Mouse (Mus musculus): ENCODE results near the gene Slc25a51. TPM values are rescaled to one million over a fixed set of nuclear protein-coding genes. Genes with fewer than 3 reads are reported as not detected.

The Slc25a51 gene
- polyA plus RNA-seq, 1 experiment, result 98.9 TPM

- H3K4me3 ChIP-seq (ENCODE audit: insufficient read depth, low read length), result no peak overlapping the region
- H3K4me1 ChIP-seq (ENCODE audit: control insufficient read depth, insufficient read depth, low read length), result 0 out of 2 replicates have a peak, but pooled peaks cover 2% of the 10 kb centered on the region
- TF ChIP-seq CTCF (IDR thresholded peaks at IDR 0.05; ENCODE audit: extremely low read depth, insufficient read depth, low read length) (no peak), POLR2A (IDR thresholded peaks at IDR 0.05; ENCODE audit: extremely low read depth, insufficient read depth, low read length) (no peak)
These were observed 36.2 kb upstream of the Slc25a51 start for GRCm38 (mm10) chr4:45444813-45445212.

DNA sequence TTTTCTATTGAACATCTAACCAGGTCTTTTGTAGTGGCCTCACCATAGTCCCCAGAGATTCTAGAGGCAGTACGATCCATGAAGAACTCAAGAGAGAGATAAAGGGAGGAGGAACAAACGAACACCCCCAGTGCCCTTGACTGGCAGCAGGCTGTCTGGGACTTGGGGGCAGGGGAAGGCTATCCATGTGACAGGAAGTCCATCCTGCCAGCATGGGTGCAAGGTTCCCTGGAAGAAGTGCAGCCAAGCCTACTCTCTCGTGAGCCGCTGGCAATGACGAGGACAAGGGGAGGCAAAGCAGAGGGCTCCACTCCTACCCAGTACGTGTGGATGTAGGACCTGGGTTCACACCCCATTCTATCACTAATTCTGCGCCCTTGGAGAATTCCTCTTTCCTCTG, 35.1 kb upstream of the Slc25a51 start:
- Histone ChIP-seq H3K4me3 (ENCODE audit: insufficient read depth, low read length) (no peak overlapping the region), H3K27ac (ENCODE audit: insufficient read depth, low read length) (no peak overlapping the region), H3K4me1 (ENCODE audit: control insufficient read depth, insufficient read depth, low read length) (0 out of 2 replicates have a peak, but pooled peaks cover under 1% of the 10 kb centered on the region)
- TF ChIP-seq CTCF (IDR thresholded peaks at IDR 0.05; ENCODE audit: extremely low read depth, insufficient read depth, low read length) (no peak), POLR2A (IDR thresholded peaks at IDR 0.05; ENCODE audit: extremely low read depth, insufficient read depth, low read length) (no peak)

More at GRCm38 (mm10) chr4:45444813-45445212, 36.2 kb upstream of the Slc25a51 start:
- no peak overlapping the region for H3K27ac ChIP-seq (ENCODE audit: insufficient read depth, low read length)

DNA sequence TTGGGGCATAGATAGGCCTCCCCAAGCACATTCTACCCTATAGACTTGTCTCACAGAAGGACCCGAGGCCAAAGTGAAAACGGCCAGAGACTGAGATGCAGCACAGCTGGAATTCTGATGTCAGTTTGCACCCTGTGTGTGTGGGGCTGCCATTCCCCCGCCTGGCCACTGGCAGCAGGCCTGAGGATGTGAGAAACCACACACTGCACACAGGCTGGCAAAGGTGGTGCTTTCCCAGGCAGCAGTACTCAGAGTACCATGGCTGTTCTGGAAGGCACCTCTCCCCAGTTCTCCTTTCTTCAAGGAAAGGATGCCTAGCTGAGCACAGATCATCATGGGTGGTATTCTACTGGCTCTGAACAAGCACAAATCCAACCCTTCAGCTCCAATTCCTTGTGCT, 33.7 kb upstream of the Slc25a51 start:
- Histone ChIP-seq H3K4me3 (ENCODE audit: insufficient read depth, low read length) (no peak overlapping the region), H3K27ac (ENCODE audit: insufficient read depth, low read length) (no peak overlapping the region), H3K4me1 (ENCODE audit: control insufficient read depth, insufficient read depth, low read length) (no peaks in the 10 kb centered on the region)
- TF ChIP-seq CTCF (IDR thresholded peaks at IDR 0.05; ENCODE audit: extremely low read depth, insufficient read depth, low read length) (0 out of 2 replicates have a peak, but pooled peaks have one; percentile 17), POLR2A (IDR thresholded peaks at IDR 0.05; ENCODE audit: extremely low read depth, insufficient read depth, low read length) (no peak)

- H3K4me3 ChIP-seq (ENCODE audit: insufficient read depth, low read length), result no peak overlapping the region
- no peak overlapping the region for H3K27ac ChIP-seq (ENCODE audit: insufficient read depth, low read length)
- TF ChIP-seq CTCF (IDR thresholded peaks at IDR 0.05; ENCODE audit: extremely low read depth, insufficient read depth, low read length) (no peak), POLR2A (IDR thresholded peaks at IDR 0.05; ENCODE audit: extremely low read depth, insufficient read depth, low read length) (no peak)
- no peaks in the 10 kb centered on the region for H3K4me1 ChIP-seq (ENCODE audit: control insufficient read depth, insufficient read depth, low read length)
These were observed 33.2 kb upstream of the Slc25a51 start for GRCm38 (mm10) chr4:45441778-45442177.

- H3K4me3 ChIP-seq (ENCODE audit: insufficient read depth, low read length), result no peak overlapping the region
- no peaks in the 10 kb centered on the region for H3K4me1 ChIP-seq (ENCODE audit: control insufficient read depth, insufficient read depth, low read length)
- H3K27ac ChIP-seq (ENCODE audit: insufficient read depth, low read length), result no peak overlapping the region
These were observed 30.7 kb upstream of the Slc25a51 start for GRCm38 (mm10) chr4:45439281-45439680.

GRCm38 (mm10) chr4:45437010-45437409, 28.4 kb upstream of the Slc25a51 start:
- no peak overlapping the region for H3K27ac ChIP-seq (ENCODE audit: insufficient read depth, low read length)
- H3K4me3 ChIP-seq (ENCODE audit: insufficient read depth, low read length), result no peak overlapping the region
- no peak for TF ChIP-seq POLR2A (IDR thresholded peaks at IDR 0.05; ENCODE audit: extremely low read depth, insufficient read depth, low read length)
- TF ChIP-seq CTCF (IDR thresholded peaks at IDR 0.05; ENCODE audit: extremely low read depth, insufficient read depth, low read length), result no peak
- no peaks in the 10 kb centered on the region for H3K4me1 ChIP-seq (ENCODE audit: control insufficient read depth, insufficient read depth, low read length)

More at GRCm38 (mm10) chr4:45439281-45439680, 30.7 kb upstream of the Slc25a51 start:
- TF ChIP-seq CTCF (IDR thresholded peaks at IDR 0.05; ENCODE audit: extremely low read depth, insufficient read depth, low read length), result no peak
- no peak for TF ChIP-seq POLR2A (IDR thresholded peaks at IDR 0.05; ENCODE audit: extremely low read depth, insufficient read depth, low read length)

DNA sequence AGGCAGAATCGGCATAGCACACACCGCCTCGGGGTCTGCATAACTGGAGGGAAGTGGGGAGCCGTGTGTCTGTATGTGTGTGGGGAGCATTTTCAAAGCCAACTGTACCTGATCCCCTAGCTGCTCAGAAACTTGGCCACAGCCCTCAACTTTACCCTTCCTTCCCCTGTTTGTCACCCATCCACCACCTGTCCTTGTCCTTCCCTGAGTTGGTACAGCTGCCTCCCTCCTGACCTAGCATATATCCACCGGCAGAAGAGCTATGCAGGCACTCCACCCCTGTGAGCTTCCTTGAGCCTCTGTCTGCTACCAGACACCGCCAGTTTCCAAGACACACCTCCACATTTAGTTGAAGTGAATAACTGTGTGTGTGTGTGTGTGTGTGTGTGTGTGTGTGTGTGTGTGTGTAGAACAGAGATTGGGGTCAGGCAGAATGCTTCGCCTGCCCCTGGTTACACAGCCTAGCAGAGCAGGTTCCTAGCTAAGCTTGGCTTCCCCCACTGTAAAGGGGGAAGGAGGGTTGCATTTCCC, 27.9 kb upstream of the Slc25a51 start:
- no peaks in the 10 kb centered on the region for H3K4me1 ChIP-seq (ENCODE audit: control insufficient read depth, insufficient read depth, low read length)

DNA sequence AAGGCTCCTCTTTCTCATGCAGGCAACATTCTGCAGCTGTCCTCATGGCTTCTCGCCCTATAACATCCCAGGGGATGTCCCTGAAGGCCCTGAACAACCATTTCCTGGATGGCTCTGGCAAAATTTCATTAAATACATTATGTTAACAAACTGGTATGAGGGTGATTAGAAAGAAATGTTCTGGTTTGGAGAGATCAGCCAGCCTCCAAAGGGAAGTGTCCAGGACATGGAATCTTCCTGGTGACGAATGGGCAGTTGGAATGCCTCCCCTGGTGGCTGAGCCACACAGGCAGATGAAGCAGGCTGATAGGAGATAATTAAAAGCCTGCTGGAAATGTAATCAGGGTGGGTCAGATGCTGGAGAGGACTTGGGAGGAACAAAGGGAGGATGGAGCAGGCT, 27.3 kb upstream of the Slc25a51 start:
- Histone ChIP-seq H3K4me1 (ENCODE audit: control insufficient read depth, insufficient read depth, low read length) (no peaks in the 10 kb centered on the region), H3K4me3 (ENCODE audit: insufficient read depth, low read length) (no peak overlapping the region), H3K27ac (ENCODE audit: insufficient read depth, low read length) (no peak overlapping the region)
- no peak for TF ChIP-seq POLR2A (IDR thresholded peaks at IDR 0.05; ENCODE audit: extremely low read depth, insufficient read depth, low read length)
- no peak for TF ChIP-seq CTCF (IDR thresholded peaks at IDR 0.05; ENCODE audit: extremely low read depth, insufficient read depth, low read length)

More for the DNA sequence above, 27.9 kb upstream of the Slc25a51 start:
- TF ChIP-seq POLR2A (IDR thresholded peaks at IDR 0.05; ENCODE audit: extremely low read depth, insufficient read depth, low read length) (no peak), CTCF (IDR thresholded peaks at IDR 0.05; ENCODE audit: extremely low read depth, insufficient read depth, low read length) (no peak)
- Histone ChIP-seq H3K4me3 (ENCODE audit: insufficient read depth, low read length) (no peak overlapping the region), H3K27ac (ENCODE audit: insufficient read depth, low read length) (no peak overlapping the region)

GRCm38 (mm10) chr4:45434681-45435080, 26.1 kb upstream of the Slc25a51 start:
- Histone ChIP-seq H3K27ac (ENCODE audit: insufficient read depth, low read length) (no peak overlapping the region), H3K4me3 (ENCODE audit: insufficient read depth, low read length) (no peak overlapping the region), H3K4me1 (ENCODE audit: control insufficient read depth, insufficient read depth, low read length) (no peaks in the 10 kb centered on the region)
- TF ChIP-seq CTCF (IDR thresholded peaks at IDR 0.05; ENCODE audit: extremely low read depth, insufficient read depth, low read length), result no peak
- TF ChIP-seq POLR2A (IDR thresholded peaks at IDR 0.05; ENCODE audit: extremely low read depth, insufficient read depth, low read length), result no peak

DNA sequence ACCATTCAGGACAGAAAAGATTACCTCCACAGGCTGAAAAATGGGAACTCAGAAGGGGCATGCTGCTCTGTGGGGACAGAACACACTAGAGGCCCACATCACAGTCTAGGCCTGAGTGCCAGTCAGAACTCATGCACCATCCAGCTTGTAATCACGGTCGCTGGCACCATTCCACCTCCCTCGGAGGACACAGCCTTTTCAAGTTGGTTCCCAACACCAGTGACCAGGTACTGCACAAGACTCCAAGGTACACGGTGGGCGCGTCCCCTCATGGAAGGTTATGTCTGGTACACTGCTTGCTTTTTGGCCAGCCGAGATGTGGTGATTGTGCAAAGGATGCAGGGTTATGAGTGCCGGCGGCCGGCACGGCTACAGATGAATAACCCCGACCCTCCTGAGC, 25.5 kb upstream of the Slc25a51 start:
- H3K4me1 ChIP-seq (ENCODE audit: control insufficient read depth, insufficient read depth, low read length), result no peaks in the 10 kb centered on the region
- H3K4me3 ChIP-seq (ENCODE audit: insufficient read depth, low read length), result no peak overlapping the region
- TF ChIP-seq POLR2A (IDR thresholded peaks at IDR 0.05; ENCODE audit: extremely low read depth, insufficient read depth, low read length) (no peak), CTCF (IDR thresholded peaks at IDR 0.05; ENCODE audit: extremely low read depth, insufficient read depth, low read length) (no peak)
- no peak overlapping the region for H3K27ac ChIP-seq (ENCODE audit: insufficient read depth, low read length)
